Mouse (Mus musculus): ENCODE data around the gene Gpr89. TPM values are rescaled to one million over a fixed set of nuclear protein-coding genes. Genes with fewer than 3 reads are reported as not detected.

The Gpr89 gene
- total and polyA plus RNA-seq, 2 experiments from 2014 or later = 21.7 to 30.0 TPM

DNA sequence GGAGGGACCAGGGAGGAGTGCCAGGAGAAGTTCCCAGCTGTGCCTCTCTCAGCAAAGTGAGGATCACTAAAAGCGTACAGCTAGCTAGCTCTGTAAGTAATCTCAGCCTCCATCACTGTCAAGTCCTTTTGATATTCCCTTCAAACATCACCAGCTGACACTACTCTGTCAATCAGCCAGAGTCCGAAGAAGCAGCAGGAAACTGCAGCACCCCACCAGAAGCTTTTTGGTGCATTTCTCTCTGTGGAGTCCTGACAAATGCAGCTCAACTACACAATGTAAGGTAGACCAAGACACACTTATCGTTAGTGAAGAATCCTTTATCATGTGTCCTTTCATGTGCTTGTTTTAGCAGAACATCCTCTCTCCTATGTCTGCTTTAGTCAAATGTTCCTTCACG lies 83.6 kb downstream of the Gpr89 start:
- Histone ChIP-seq H3K9me3 (replicated peaks; ENCODE audit: control insufficient read depth, low read length) (no peaks in the 10 kb centered on the region), H3K27ac (ENCODE audit: low read depth) (no peak overlapping the region), H3K4me1 (ENCODE audit: control insufficient read depth, insufficient read depth) (no peaks in the 10 kb centered on the region), H3K9ac (replicated peaks; ENCODE audit: low read depth, low read length) (no peak overlapping the region), H3K27me3 (ENCODE audit: control insufficient read depth, insufficient read depth, low read length) (no peaks in the 10 kb centered on the region), H3K4me2 (ENCODE audit: low read depth, low read length) (no peak overlapping the region), H3K36me3 (replicated peaks; ENCODE audit: control insufficient read depth, insufficient read depth, low read length) (no peaks in the 10 kb centered on the region), H3K4me3 (ENCODE audit: low read depth, low read length) (no peak overlapping the region)
- DNase-seq (ENCODE audit: low spot score) (no peak), ATAC-seq (ENCODE audit: insufficient read depth, low read depth) (no peak)
- no peak for TF ChIP-seq CTCF (IDR thresholded peaks at IDR 0.05; ENCODE audit: low read depth)
- 79% methylated on average over 4 of the region's 4 CpGs for WGBS

DNA sequence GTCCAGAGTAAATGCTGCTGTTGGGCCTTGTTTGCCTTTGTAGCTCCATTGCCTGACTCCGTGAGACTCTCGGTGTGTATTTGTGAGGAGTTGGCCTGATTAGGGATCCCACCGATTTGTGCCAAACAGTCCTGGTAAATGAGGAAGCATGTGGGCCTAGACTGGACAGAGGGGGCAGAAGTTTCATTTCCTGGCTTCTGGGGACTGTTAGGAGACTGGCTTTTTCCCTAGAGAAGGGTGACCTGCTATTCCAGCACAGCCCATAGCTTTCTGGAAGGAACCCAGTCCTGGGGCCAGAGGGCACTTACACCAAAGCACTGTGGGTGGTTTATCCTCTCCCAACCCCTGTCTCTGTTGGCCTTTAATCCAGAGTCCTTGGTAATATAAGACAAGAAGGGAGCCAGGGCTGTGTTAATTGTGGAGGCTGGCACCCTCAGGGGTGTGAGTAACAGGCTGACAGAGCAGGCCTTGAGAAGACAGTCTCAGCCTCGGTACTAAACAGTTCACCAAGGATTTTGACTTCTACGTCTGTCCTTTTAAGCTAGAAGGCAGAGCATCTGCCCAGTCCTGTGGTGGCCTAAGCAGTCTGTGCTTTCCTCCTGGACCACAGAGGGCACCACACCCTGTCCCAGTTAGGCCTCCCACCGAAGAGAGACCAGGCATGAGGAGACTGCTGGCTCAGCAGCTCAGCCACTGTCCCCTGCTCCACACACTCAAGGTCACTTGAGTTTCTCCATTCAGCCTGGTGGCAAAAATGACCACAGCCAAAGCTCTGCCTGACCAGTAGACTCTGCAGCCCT lies 84.8 kb downstream of the Gpr89 start:
- Histone ChIP-seq H3K9ac (replicated peaks; ENCODE audit: low read depth, low read length) (no peak overlapping the region), H3K4me3 (ENCODE audit: low read depth, low read length) (no peak overlapping the region), H3K9me3 (replicated peaks; ENCODE audit: control insufficient read depth, low read length) (no peaks in the 10 kb centered on the region), H3K27ac (ENCODE audit: low read depth) (no peak overlapping the region), H3K4me1 (ENCODE audit: control insufficient read depth, insufficient read depth) (no peaks in the 10 kb centered on the region), H3K36me3 (replicated peaks; ENCODE audit: control insufficient read depth, insufficient read depth, low read length) (no peaks in the 10 kb centered on the region), H3K27me3 (ENCODE audit: control insufficient read depth, insufficient read depth, low read length) (no peaks in the 10 kb centered on the region), H3K4me2 (ENCODE audit: low read depth, low read length) (no peak overlapping the region)
- 68% methylated on average over 6 of the region's 6 CpGs for whole genome bisulfite sequencing
- ATAC-seq (ENCODE audit: insufficient read depth, low read depth) (no peak), DNase-seq (ENCODE audit: low spot score) (no peak)
- no peak for TF ChIP-seq EP300 (IDR thresholded peaks at IDR 0.05; ENCODE audit: low read depth)
- TF ChIP-seq CTCF (IDR thresholded peaks at IDR 0.05; ENCODE audit: low read depth) = no peak

Other genes starting within 250 kb of the Gpr89 start
- 0.39 and 0.88 TPM in 2 replicates for gene Ankrd35, start 235.2 kb downstream of the Gpr89 start, total RNA-seq (2014; rRNA removed; ENCODE audit: low replicate concordance)
- gene Ankrd35, start 235.2 kb downstream of the Gpr89 start, polyA plus RNA-seq (2015; fragmentation: Nextera tagmentation; extraction: Ambion mirVana) = 0.31 and 0.32 TPM in 2 replicates
- 13.8 and 17.4 TPM in 2 replicates for gene Pias3, start 209.0 kb downstream of the Gpr89 start, total RNA-seq (2014; rRNA removed; ENCODE audit: low replicate concordance)
- 19.3 and 22.5 TPM in 2 replicates for gene Pias3, start 209.0 kb downstream of the Gpr89 start, polyA plus RNA-seq (2015; fragmentation: Nextera tagmentation; extraction: Ambion mirVana)
- 2.5 and 9.9 TPM in 2 replicates for gene Nudt17, start 196.8 kb downstream of the Gpr89 start, total RNA-seq (2014; rRNA removed; ENCODE audit: low replicate concordance)
- gene Nudt17, start 196.8 kb downstream of the Gpr89 start, polyA plus RNA-seq (2015; fragmentation: Nextera tagmentation; extraction: Ambion mirVana) = 6.9 and 7.9 TPM in 2 replicates
- gene Polr3c, start 177.7 kb downstream of the Gpr89 start, total RNA-seq (2014; rRNA removed; ENCODE audit: low replicate concordance) = 9.7 and 25.4 TPM in 2 replicates
- 21.7 and 23.0 TPM in 2 replicates for gene Polr3c, start 177.7 kb downstream of the Gpr89 start, polyA plus RNA-seq (2015; fragmentation: Nextera tagmentation; extraction: Ambion mirVana)
- gene Rnf115, start 177.7 kb downstream of the Gpr89 start, total RNA-seq (2014; rRNA removed; ENCODE audit: low replicate concordance) = 27.0 and 35.6 TPM in 2 replicates
- gene Rnf115, start 177.7 kb downstream of the Gpr89 start, polyA plus RNA-seq (2015; fragmentation: Nextera tagmentation; extraction: Ambion mirVana) = 29.0 and 30.0 TPM in 2 replicates
- gene Pdzk1, start 76.1 kb downstream of the Gpr89 start, total RNA-seq (2014; rRNA removed; ENCODE audit: low replicate concordance) = 0.50 TPM in 1 of 2 replicates, not detected in the other
- 0.11 and 0.12 TPM in 2 replicates for gene Pdzk1, start 76.1 kb downstream of the Gpr89 start, polyA plus RNA-seq (2015; fragmentation: Nextera tagmentation; extraction: Ambion mirVana)
- not detected in 2 replicates for gene Cd160, start 76.0 kb downstream of the Gpr89 start, total RNA-seq (2014; rRNA removed; ENCODE audit: low replicate concordance)
- gene Cd160, start 76.0 kb downstream of the Gpr89 start, polyA plus RNA-seq (2015; fragmentation: Nextera tagmentation; extraction: Ambion mirVana) = not detected in 2 replicates
- gene Gja5, start 653 bp downstream of the Gpr89 start, total RNA-seq (2014; rRNA removed; ENCODE audit: low replicate concordance) = 67.6 and 87.1 TPM in 2 replicates
- gene Gja5, start 653 bp downstream of the Gpr89 start, polyA plus RNA-seq (2015; fragmentation: Nextera tagmentation; extraction: Ambion mirVana) = 67.5 and 69.2 TPM in 2 replicates
- not detected in 2 replicates for gene Gja8, start 20.7 kb upstream of the Gpr89 start, total RNA-seq (2014; rRNA removed; ENCODE audit: low replicate concordance)
- not detected in 2 replicates for gene Gja8, start 20.7 kb upstream of the Gpr89 start, polyA plus RNA-seq (2015; fragmentation: Nextera tagmentation; extraction: Ambion mirVana)